ENCODE assay signal across 23 mouse cellular contexts in the genomic region with DNA sequence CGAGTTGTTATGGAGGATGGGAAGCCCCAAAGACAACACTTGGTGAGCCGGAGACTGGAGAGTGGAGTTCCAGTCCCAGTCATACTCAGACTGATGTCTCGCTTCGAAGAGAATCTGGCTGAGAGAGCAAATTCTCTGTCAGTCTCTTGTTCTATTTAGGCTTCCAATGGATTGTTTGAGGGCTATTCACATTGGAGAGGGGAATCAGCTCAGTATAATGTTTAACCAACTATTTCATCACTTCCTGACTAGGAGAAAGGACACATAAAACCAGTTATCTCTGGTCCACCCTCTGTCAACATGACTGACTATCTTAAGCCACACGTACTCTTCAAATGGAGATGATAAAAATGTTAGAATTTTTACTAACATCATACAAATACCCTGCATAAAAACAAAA.
DNase-seq lines count a peak whose midpoint lies in the region; ATAC-seq and TF ChIP-seq lines count a peak whose summit lies in the region.
"Had no signal": no experiment of that assay in that cellular context is flagged by ENCODE, and none has a peak within 500 bp of the region (broad histone marks: within the 10 kb centered on the region; RNA-seq: fewer than 3 reads in every experiment).

No protein-coding gene starts in this region.

- H3K27me3 ChIP-seq in G1E (ENCODE audit: insufficient read depth, low read length): no peaks in the 10 kb centered on the region
- no peaks in the 10 kb centered on the region for H3K27me3 ChIP-seq in intestine, embryonic 15.5 days (replicated peaks)
- no peaks in the 10 kb centered on the region for H3K27me3 ChIP-seq in liver, embryonic 15.5 days
- H3K27me3 ChIP-seq in myocyte (ENCODE audit: control insufficient read depth, insufficient read depth, insufficient read length): no peaks in the 10 kb centered on the region
- no peaks in the 10 kb centered on the region for H3K27me3 ChIP-seq in hindbrain, embryonic 16.5 days (replicated peaks; ENCODE audit: control insufficient read depth, insufficient read depth, low read length)
- H3K27me3 ChIP-seq in midbrain, embryonic 13.5 days: no peaks in the 10 kb centered on the region
- H3K27me3 ChIP-seq: embryonic facial prominence, embryonic 13.5 days; forebrain, embryonic 15.5 days; Patski had no signal

- H3K4me3 ChIP-seq in G1E (ENCODE audit: low read depth, low read length) (no peak overlapping the region), myocyte (no peak overlapping the region)
- H3K4me3 ChIP-seq in intestine, embryonic 15.5 days (replicated peaks): no peak overlapping the region
- no peak overlapping the region for H3K4me3 ChIP-seq in liver, embryonic 15.5 days (replicated peaks)
- no peak overlapping the region for H3K4me3 ChIP-seq in hindbrain, embryonic 16.5 days (ENCODE audit: low read length)
- H3K4me3 ChIP-seq in midbrain, embryonic 13.5 days (replicated peaks): no peak overlapping the region
- H3K4me3 ChIP-seq: embryonic facial prominence, embryonic 13.5 days; forebrain, embryonic 15.5 days; layer of hippocampus, adult 2 months had no signal

- H3K27ac ChIP-seq in intestine, embryonic 15.5 days: no peak overlapping the region
- no peak overlapping the region; the same call in 1 of the 2 replicates for H3K27ac ChIP-seq in liver, embryonic 15.5 days (replicated peaks)
- no peak overlapping the region for H3K27ac ChIP-seq in hindbrain, embryonic 16.5 days (ENCODE audit: low read depth, low read length)
- no peak overlapping the region for H3K27ac ChIP-seq in midbrain, embryonic 13.5 days
- H3K27ac ChIP-seq: embryonic facial prominence, embryonic 13.5 days; forebrain, embryonic 15.5 days; hindbrain, embryonic 14.5 days; layer of hippocampus, adult 2 months had no signal

- 61% methylated on average over 5 of the region's 5 CpGs for WGBS in intestine, embryonic 15.5 days
- WGBS in liver, embryonic 15.5 days (ENCODE audit: insufficient replicate concordance): 48% methylated on average over 5 of the region's 5 CpGs
- 88% methylated on average over 5 of the region's 5 CpGs for whole genome bisulfite sequencing in hindbrain, embryonic 16.5 days
- 88% methylated on average over 5 of the region's 5 CpGs for WGBS in midbrain, embryonic 13.5 days

- no peaks in the 10 kb centered on the region for H3K79me2 ChIP-seq in myocyte (ENCODE audit: control insufficient read depth, insufficient read depth)

- H3K9ac ChIP-seq in intestine, embryonic 15.5 days: no peak overlapping the region
- H3K9ac ChIP-seq in liver, embryonic 15.5 days: no peak overlapping the region
- no peak overlapping the region for H3K9ac ChIP-seq in hindbrain, embryonic 16.5 days (ENCODE audit: low read depth, low read length)
- H3K9ac ChIP-seq in midbrain, embryonic 13.5 days (replicated peaks): no peak overlapping the region
- H3K9ac ChIP-seq: embryonic facial prominence, embryonic 13.5 days; forebrain, embryonic 15.5 days; hindbrain, embryonic 14.5 days had no signal

- H3K4me1 ChIP-seq in G1E (ENCODE audit: insufficient read depth, low read depth, low read length): peaks cover 87% of the 10 kb centered on the region
- H3K4me1 ChIP-seq in intestine, embryonic 15.5 days (replicated peaks): no peaks in the 10 kb centered on the region
- peaks cover 44% of the 10 kb centered on the region for H3K4me1 ChIP-seq in liver, embryonic 15.5 days (replicated peaks)
- no peaks in the 10 kb centered on the region for H3K4me1 ChIP-seq in hindbrain, embryonic 16.5 days (ENCODE audit: control insufficient read depth, insufficient read depth, low read depth, low read length)
- H3K4me1 ChIP-seq in midbrain, embryonic 13.5 days (replicated peaks): no peaks in the 10 kb centered on the region
- H3K4me1 ChIP-seq: embryonic facial prominence, embryonic 13.5 days; forebrain, embryonic 15.5 days had no signal

- intact Hi-C loops in heart, postnatal 25 days (cut with DNase I): no loop called here

- H3K4me2 ChIP-seq in intestine, embryonic 15.5 days (replicated peaks): no peak overlapping the region
- no peak overlapping the region for H3K4me2 ChIP-seq in liver, embryonic 15.5 days
- H3K4me2 ChIP-seq in myocyte (ENCODE audit: low read depth): no peak overlapping the region
- H3K4me2 ChIP-seq in hindbrain, embryonic 16.5 days (ENCODE audit: low read length): no peak overlapping the region
- no peak overlapping the region for H3K4me2 ChIP-seq in midbrain, embryonic 13.5 days (replicated peaks)
- H3K4me2 ChIP-seq: embryonic facial prominence, embryonic 13.5 days; forebrain, embryonic 15.5 days; heart, embryonic 11.5 days; hindbrain, embryonic 14.5 days had no signal

- no peak overlapping the region for H3ac ChIP-seq in myocyte (ENCODE audit: control insufficient read depth, insufficient read length)

- no peak for TF ChIP-seq CTCF in G1E (IDR thresholded peaks at IDR 0.05; ENCODE audit: low read depth, low read length)

- peak; percentile 12; the same call in 1 of the 2 replicates for ATAC-seq in G1E (ENCODE audit: extremely low read depth, insufficient number of reproducible peaks, low FRiP score, poor library complexity, severe bottlenecking)
- peak; percentile 85; the same call in 1 of the 2 replicates for ATAC-seq in intestine, embryonic 15.5 days
- peak; percentile 73 for ATAC-seq in liver, embryonic 15.5 days (ENCODE audit: insufficient read depth)
- ATAC-seq in hindbrain, embryonic 16.5 days: no peak
- ATAC-seq in midbrain, embryonic 13.5 days: no peak
- ATAC-seq: forebrain, embryonic 15.5 days; lung, postnatal 0 days; Patski had no signal

- peaks cover 13% of the 10 kb centered on the region for H3K9me3 ChIP-seq in G1E (replicated peaks)
- no peaks in the 10 kb centered on the region for H3K9me3 ChIP-seq in intestine, embryonic 15.5 days
- no peaks in the 10 kb centered on the region for H3K9me3 ChIP-seq in liver, embryonic 15.5 days (replicated peaks)
- no peaks in the 10 kb centered on the region for H3K9me3 ChIP-seq in hindbrain, embryonic 16.5 days (ENCODE audit: control insufficient read depth, low read length)
- H3K9me3 ChIP-seq in midbrain, embryonic 13.5 days: no peaks in the 10 kb centered on the region
- H3K9me3 ChIP-seq: embryonic facial prominence, embryonic 13.5 days; forebrain, embryonic 15.5 days had no signal

- TF ChIP-seq POLR2A in myocyte (IDR thresholded peaks at IDR 0.05; ENCODE audit: insufficient read length, low read depth): no peak

- DNase-seq in G1E (ENCODE audit: low spot score): no peak
- no peak for DNase-seq in kidney, adult 8-10 months
- DNase-seq in heart, postnatal 25 days (ENCODE audit: low spot score): no peak
- DNase-seq: adrenal gland, postnatal 14 days; B cell, adult 2 months; cerebellum, adult 11 months; cerebellum, postnatal 10 days; gastrocnemius, postnatal 25 days; heart, postnatal 14 days; kidney, adult 18-20 months; kidney, postnatal 14 days had no signal

- H3K36me3 ChIP-seq in G1E (replicated peaks) (no peaks in the 10 kb centered on the region), myocyte (ENCODE audit: control insufficient read depth, insufficient read depth) (no peaks in the 10 kb centered on the region)
- H3K36me3 ChIP-seq in intestine, embryonic 15.5 days: no peaks in the 10 kb centered on the region
- H3K36me3 ChIP-seq in liver, embryonic 15.5 days (replicated peaks): no peaks in the 10 kb centered on the region
- no peaks in the 10 kb centered on the region for H3K36me3 ChIP-seq in hindbrain, embryonic 16.5 days (ENCODE audit: control insufficient read depth, insufficient read depth, low read length)
- no peaks in the 10 kb centered on the region for H3K36me3 ChIP-seq in midbrain, embryonic 13.5 days
- H3K36me3 ChIP-seq: embryonic facial prominence, embryonic 13.5 days; forebrain, embryonic 15.5 days had no signal

TF ChIP-seq in myocyte, 11 proteins besides CTCF, POLR2A, EP300 and RAD21:
- TF ChIP-seq POLR2AphosphoS2 (IDR thresholded peaks at IDR 0.05; ENCODE audit: insufficient read length, low read depth) (no peak), CEBPB (IDR thresholded peaks at IDR 0.05; ENCODE audit: insufficient read depth, poor library complexity, severe bottlenecking) (0 out of 2 replicates have a peak, but pooled peaks have one; percentile 26)

Comparison
In these comparisons a context has a peak if more than half of its experiments do, and no peak if none do; other contexts are left out.
1. ATAC-seq: peak in G1E (single experiment), intestine, embryonic 15.5 days (single experiment) and liver, embryonic 15.5 days (single experiment); none in hindbrain, embryonic 16.5 days (single experiment) and midbrain, embryonic 13.5 days (single experiment).